Mouse (Mus musculus) liver, embryonic 15.5 days (tissue): ENCODE measurements around the gene Tspyl1. TPM values are rescaled to one million over a fixed set of nuclear protein-coding genes. Genes with fewer than 3 reads are reported as not detected.

ENCODE experiments used
- ATAC-seq: fragments of 200-750 bp; cut with Nextera tagmentation; 2 replicates; pipeline ENCODE4 v1.8.0; 2017; ENCODE audit warnings: moderate number of reproducible peaks, mild to moderate bottlenecking, moderate library complexity; ENCODE audit not compliant: insufficient read depth
- H3K27ac ChIP-seq: fragments of 300-500 bp; sonication (generic); replicated peaks from 2 replicates; pipeline ENCODE4 v1.5.1; 2015; ENCODE audit warnings: mild to moderate bottlenecking, inconsistent platforms
- H3K27me3 ChIP-seq: fragments of 300-500 bp; sonication (generic); 2 replicates; pipeline ENCODE4 v1.6.1; 2015; ENCODE audit warnings: mild to moderate bottlenecking, inconsistent platforms
- H3K36me3 ChIP-seq: fragments of 300-500 bp; sonication (generic); replicated peaks from 2 replicates; pipeline ENCODE4 v1.6.1; 2015; ENCODE audit warnings: moderate library complexity, mild to moderate bottlenecking, inconsistent platforms
- H3K4me1 ChIP-seq: fragments of 300-500 bp; sonication (generic); replicated peaks from 2 replicates; pipeline ENCODE4 v1.6.1; 2015; ENCODE audit warnings: inconsistent platforms
- H3K4me2 ChIP-seq: fragments of 300-500 bp; sonication (generic); 2 replicates; pipeline ENCODE4 v1.6.1; 2015; ENCODE audit warnings: moderate library complexity, mild to moderate bottlenecking, inconsistent platforms
- H3K4me3 ChIP-seq: fragments of 300-500 bp; sonication (generic); replicated peaks from 2 replicates; pipeline ENCODE4 v1.5.1; 2015; ENCODE audit warnings: mild to moderate bottlenecking, inconsistent platforms
- H3K9ac ChIP-seq: fragments of 300-500 bp; sonication (generic); 2 replicates; pipeline ENCODE4 v1.6.1; 2015; ENCODE audit warnings: moderate library complexity, mild to moderate bottlenecking, inconsistent platforms
- H3K9me3 ChIP-seq: fragments of 300-500 bp; sonication (generic); replicated peaks from 2 replicates; pipeline ENCODE4 v1.6.1; 2016; ENCODE audit warnings: inconsistent platforms
- WGBS: fragments of 180-500 bp; shearing (Covaris S2); methylation state at CpG from one replicate; pipeline ENCODE4 v1.1.7; 2015; ENCODE audit warnings: mixed read lengths; ENCODE audit not compliant: insufficient replicate concordance; 5-methylcytosine and 5-hydroxymethylcytosine counted together
- polyA plus RNA-seq: library from polyadenylated mRNA; unstranded; fragments of >200 nt; fragmentation: Nextera tagmentation; extraction: Ambion mirVana; gene quantifications from 2 replicates; pipeline ENCODE4 v1.2.1, GENCODE M21; 2015

Gene Tspyl1
- polyA plus RNA-seq, 1 experiment from 2014 or later: 26.2 TPM

DNA sequence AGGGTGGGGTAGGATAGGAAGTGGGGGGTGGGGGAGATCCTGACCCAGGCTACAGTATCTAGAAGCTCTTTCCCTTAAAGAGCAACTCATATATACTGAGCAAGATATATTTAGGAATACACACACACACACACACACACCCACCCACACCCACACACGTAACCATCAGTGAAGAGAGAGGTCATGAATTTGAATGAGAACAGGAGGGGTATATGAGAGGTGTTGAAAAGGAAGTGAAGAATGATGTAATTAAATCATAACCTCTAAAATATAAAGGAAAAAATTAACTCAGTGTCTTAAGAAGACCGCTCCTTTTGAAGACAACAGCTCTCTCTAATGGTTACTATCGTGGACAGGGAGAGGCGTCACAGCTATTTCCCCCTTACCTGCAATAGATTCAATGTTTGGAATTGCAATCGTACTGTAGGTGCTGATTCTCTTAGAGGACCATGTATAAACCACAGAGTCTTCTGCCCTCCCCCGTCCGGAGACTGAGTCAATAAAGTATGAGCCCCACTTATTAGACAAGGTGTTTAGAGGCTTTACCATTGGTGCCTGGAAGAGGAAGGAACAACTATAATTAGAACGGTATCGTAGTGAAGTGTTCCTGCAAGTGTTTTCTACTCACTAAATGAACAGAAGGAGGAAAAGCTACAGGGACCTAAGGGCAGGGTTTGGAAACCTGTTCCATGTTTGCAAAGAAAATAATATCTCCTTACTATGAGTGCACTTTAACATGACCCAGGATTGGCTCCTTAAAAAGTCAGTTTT, 28.1 kb downstream of the Tspyl1 start:
- Histone ChIP-seq H3K27ac (no peak overlapping the region), H3K36me3 (no peaks in the 10 kb centered on the region), H3K27me3 (no peaks in the 10 kb centered on the region), H3K9ac (no peak overlapping the region), H3K4me3 (no peak overlapping the region), H3K9me3 (no peaks in the 10 kb centered on the region), H3K4me1 (no peaks in the 10 kb centered on the region), H3K4me2 (no peak overlapping the region)
- WGBS: 57% methylated on average over 9 of the region's 9 CpGs
- no peak for ATAC-seq

GRCm38 (mm10) chr10:34312536-34312935, 30.5 kb downstream of the Tspyl1 start:
- no peak for ATAC-seq
- 59% methylated on average over 3 of the region's 3 CpGs for WGBS

GRCm38 (mm10) chr10:34316571-34317216, 34.7 kb downstream of the Tspyl1 start:
- Histone ChIP-seq H3K9ac (no peak overlapping the region), H3K27ac (no peak overlapping the region), H3K4me1 (0 out of 2 replicates have a peak, but pooled peaks cover 5% of the 10 kb centered on the region), H3K4me2 (no peak overlapping the region; the same call in 1 of the 2 replicates), H3K9me3 (no peaks in the 10 kb centered on the region), H3K36me3 (no peaks in the 10 kb centered on the region), H3K4me3 (no peak overlapping the region), H3K27me3 (no peaks in the 10 kb centered on the region)
- 15% methylated on average over 3 of the region's 3 CpGs for WGBS
- no peak for ATAC-seq

More at GRCm38 (mm10) chr10:34312536-34312935, 30.5 kb downstream of the Tspyl1 start:
- Histone ChIP-seq H3K9me3 (no peaks in the 10 kb centered on the region), H3K36me3 (no peaks in the 10 kb centered on the region), H3K9ac (no peak overlapping the region), H3K4me1 (0 out of 2 replicates have a peak, but pooled peaks cover 5% of the 10 kb centered on the region), H3K4me3 (no peak overlapping the region), H3K27me3 (no peaks in the 10 kb centered on the region), H3K27ac (no peak overlapping the region), H3K4me2 (no peak overlapping the region)

GRCm38 (mm10) chr10:34317217-34317606, 35.2 kb downstream of the Tspyl1 start:
- Histone ChIP-seq H3K9me3 (no peaks in the 10 kb centered on the region), H3K27me3 (no peaks in the 10 kb centered on the region), H3K27ac (no peak overlapping the region), H3K36me3 (no peaks in the 10 kb centered on the region), H3K4me3 (no peak overlapping the region), H3K4me1 (0 out of 2 replicates have a peak, but pooled peaks cover 5% of the 10 kb centered on the region), H3K4me2 (no peak overlapping the region), H3K9ac (no peak overlapping the region)
- ATAC-seq: no peak
- WGBS: 55% methylated on average over 2 of the region's 2 CpGs

GRCm38 (mm10) chr10:34320809-34321208, 38.8 kb downstream of the Tspyl1 start:
- no peaks in the 10 kb centered on the region for H3K27me3 ChIP-seq
- 0 out of 2 replicates have a peak, but pooled peaks cover 5% of the 10 kb centered on the region for H3K4me1 ChIP-seq
- no peaks in the 10 kb centered on the region for H3K9me3 ChIP-seq
- 61% methylated on average over 2 of the region's 2 CpGs for WGBS
- no peak for ATAC-seq
- no peak overlapping the region for H3K4me3 ChIP-seq
- H3K4me2 ChIP-seq: no peak overlapping the region
- H3K36me3 ChIP-seq: no peaks in the 10 kb centered on the region
- H3K27ac ChIP-seq: no peak overlapping the region
- H3K9ac ChIP-seq: no peak overlapping the region

DNA sequence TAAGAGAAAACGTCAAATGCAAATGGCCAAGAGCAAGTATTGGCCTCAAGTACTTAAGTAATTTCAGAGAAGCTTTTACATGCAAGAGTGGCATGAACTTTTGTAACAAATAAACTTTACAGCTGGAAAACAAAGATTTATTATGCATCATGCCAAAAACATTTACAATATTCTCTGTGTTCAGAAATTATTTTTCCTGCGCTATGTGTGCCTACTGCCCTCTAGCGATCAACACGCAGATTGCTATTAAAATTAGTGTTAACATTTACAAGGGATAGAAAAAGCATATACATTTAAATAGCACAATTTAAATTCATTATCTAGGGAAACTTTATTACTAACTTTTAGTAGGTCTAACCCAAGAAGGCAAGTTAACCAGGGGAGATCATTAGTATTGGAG, 44.7 kb downstream of the Tspyl1 start:
- Histone ChIP-seq H3K27ac (no peak overlapping the region), H3K36me3 (no peaks in the 10 kb centered on the region), H3K9ac (no peak overlapping the region), H3K9me3 (no peaks in the 10 kb centered on the region), H3K27me3 (no peaks in the 10 kb centered on the region), H3K4me1 (no peaks in the 10 kb centered on the region), H3K4me2 (no peak overlapping the region), H3K4me3 (no peak overlapping the region)
- 23% methylated on average over 4 of the region's 4 CpGs for WGBS
- ATAC-seq: no peak

DNA sequence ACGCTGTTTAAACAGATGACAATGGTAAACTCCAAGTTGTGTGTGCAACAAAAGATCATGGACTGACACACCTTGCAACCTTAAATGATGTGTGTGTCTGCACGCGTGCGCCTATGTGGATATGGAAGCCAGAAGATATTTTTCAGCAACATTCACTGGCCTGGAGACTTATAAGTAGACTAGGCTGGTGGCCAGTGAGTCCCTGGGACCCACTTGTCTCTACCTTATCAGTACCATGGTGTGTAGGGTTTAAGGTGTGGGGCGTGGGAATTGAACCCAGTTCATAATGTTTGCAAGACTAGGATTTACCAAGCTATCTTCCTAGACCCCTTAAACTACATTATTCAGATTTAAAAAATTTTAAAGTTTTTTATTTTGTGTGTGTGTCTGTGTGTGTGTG, 45.2 kb downstream of the Tspyl1 start:
- no peaks in the 10 kb centered on the region for H3K27me3 ChIP-seq
- no peak overlapping the region for H3K9ac ChIP-seq
- 55% methylated on average over 5 of the region's 5 CpGs for WGBS
- no peak overlapping the region for H3K4me3 ChIP-seq
- no peak overlapping the region for H3K4me2 ChIP-seq
- no peaks in the 10 kb centered on the region for H3K36me3 ChIP-seq
- no peaks in the 10 kb centered on the region for H3K9me3 ChIP-seq
- no peak for ATAC-seq
- no peak overlapping the region for H3K27ac ChIP-seq
- no peaks in the 10 kb centered on the region for H3K4me1 ChIP-seq

GRCm38 (mm10) chr10:34328310-34328709, 46.3 kb downstream of the Tspyl1 start:
- no peak overlapping the region for H3K4me2 ChIP-seq
- H3K36me3 ChIP-seq: no peaks in the 10 kb centered on the region
- no peak overlapping the region for H3K9ac ChIP-seq
- 6% methylated on average over 2 of the region's 2 CpGs for WGBS
- ATAC-seq: no peak
- no peaks in the 10 kb centered on the region for H3K9me3 ChIP-seq
- H3K4me3 ChIP-seq: no peak overlapping the region
- H3K4me1 ChIP-seq: no peaks in the 10 kb centered on the region
- no peaks in the 10 kb centered on the region for H3K27me3 ChIP-seq
- no peak overlapping the region for H3K27ac ChIP-seq

Other genes with a start within 250 kb of the Tspyl1 start
- gene Trappc3l, start 244.6 kb upstream of the Tspyl1 start, polyA plus RNA-seq: not detected in 2 replicates
- gene Calhm4, start 237.9 kb upstream of the Tspyl1 start, polyA plus RNA-seq: not detected in 2 replicates
- 0.02 and 0.05 TPM in 2 replicates for gene Calhm5, start 185.7 kb upstream of the Tspyl1 start, polyA plus RNA-seq
- gene Calhm6, start 154.2 kb upstream of the Tspyl1 start, polyA plus RNA-seq: 1.8 and 2.1 TPM in 2 replicates
- gene Dse, start 74.5 kb upstream of the Tspyl1 start, polyA plus RNA-seq: 6.1 and 6.6 TPM in 2 replicates
- 0.55 and 0.76 TPM in 2 replicates for gene Tspyl4, start 15.3 kb downstream of the Tspyl1 start, polyA plus RNA-seq
- 0.07 and 0.09 TPM in 2 replicates for gene Col10a1, start 107.8 kb downstream of the Tspyl1 start, polyA plus RNA-seq
- 7.2 and 7.4 TPM in 2 replicates for gene Nt5dc1, start 136.4 kb downstream of the Tspyl1 start, polyA plus RNA-seq
- gene Frk, start 201.2 kb downstream of the Tspyl1 start, polyA plus RNA-seq: 1.3 and 1.4 TPM in 2 replicates